Mouse (Mus musculus) intestine, postnatal 0 days (tissue): Measurements from ENCODE around the gene Gpc6. TPM values are rescaled to one million over a fixed set of nuclear protein-coding genes. Genes with fewer than 3 reads are reported as not detected.

Source experiments
- ATAC-seq: fragments of 200-750 bp; cut with Nextera tagmentation; 2 replicates; pipeline ENCODE4 v1.8.0; 2017; ENCODE audit warnings: mild to moderate bottlenecking, moderate TSS enrichment, moderate library complexity
- H3K27ac ChIP-seq: fragments of 300-500 bp; sonication (generic); 2 replicates; pipeline ENCODE4 v1.5.1; 2014; ENCODE audit warnings: mild to moderate bottlenecking, low read depth, low read length, moderate library complexity
- H3K27me3 ChIP-seq: fragments of 300-500 bp; sonication (generic); replicated peaks from 2 replicates; pipeline ENCODE4 v1.6.1; 2014; ENCODE audit warnings: low read length, mixed read lengths; ENCODE audit not compliant: control insufficient read depth, insufficient read depth
- H3K36me3 ChIP-seq: fragments of 300-500 bp; sonication (generic); 2 replicates; pipeline ENCODE4 v1.6.1; 2014; ENCODE audit warnings: mild to moderate bottlenecking, moderate library complexity; ENCODE audit not compliant: control insufficient read depth, insufficient read depth
- H3K4me1 ChIP-seq: fragments of 300-500 bp; sonication (generic); replicated peaks from 2 replicates; pipeline ENCODE4 v1.6.1; 2014; ENCODE audit warnings: antibody characterized with exemption, low read length, mixed read lengths; ENCODE audit not compliant: control insufficient read depth, insufficient read depth
- H3K4me2 ChIP-seq: fragments of 300-500 bp; sonication (generic); replicated peaks from 2 replicates; pipeline ENCODE4 v1.6.1; 2014; ENCODE audit warnings: low read depth, mild to moderate bottlenecking, moderate library complexity
- H3K4me3 ChIP-seq: fragments of 300-500 bp; sonication (generic); 2 replicates; pipeline ENCODE4 v1.5.1; 2014; ENCODE audit warnings: low read depth, low read length
- H3K9ac ChIP-seq: fragments of 300-500 bp; sonication (generic); 2 replicates; pipeline ENCODE4 v1.6.1; 2014; ENCODE audit warnings: mild to moderate bottlenecking, low read depth, low read length
- H3K9me3 ChIP-seq: fragments of 300-500 bp; sonication (generic); 2 replicates; pipeline ENCODE4 v1.6.1; 2016; ENCODE audit warnings: mixed run types; ENCODE audit not compliant: control insufficient read depth
- CTCF ChIP-seq: sonication (generic); IDR thresholded peaks from 2 replicates; pipeline ENCODE4 v1.5.1; 2016; ENCODE audit warnings: low read depth, mild to moderate bottlenecking, control low read depth, antibody characterized with exemption, moderate library complexity
- WGBS: fragments of 180-500 bp; shearing (Covaris S2); extraction: QIAGEN DNeasy Blood & Tissue Kit; methylation state at CpG from one replicate; pipeline ENCODE4 v1.1.7; 2014; 5-methylcytosine and 5-hydroxymethylcytosine counted together
- polyA plus RNA-seq: library from polyadenylated mRNA; unstranded; fragments of >200 nt; fragmentation: Nextera tagmentation; extraction: Ambion mirVana; gene quantifications from 2 replicates; pipeline ENCODE4 v1.2.1, GENCODE M21; 2015

The Gpc6 gene
- polyA plus RNA-seq, 1 experiment from 2014 or later: 6.6 TPM

DNA sequence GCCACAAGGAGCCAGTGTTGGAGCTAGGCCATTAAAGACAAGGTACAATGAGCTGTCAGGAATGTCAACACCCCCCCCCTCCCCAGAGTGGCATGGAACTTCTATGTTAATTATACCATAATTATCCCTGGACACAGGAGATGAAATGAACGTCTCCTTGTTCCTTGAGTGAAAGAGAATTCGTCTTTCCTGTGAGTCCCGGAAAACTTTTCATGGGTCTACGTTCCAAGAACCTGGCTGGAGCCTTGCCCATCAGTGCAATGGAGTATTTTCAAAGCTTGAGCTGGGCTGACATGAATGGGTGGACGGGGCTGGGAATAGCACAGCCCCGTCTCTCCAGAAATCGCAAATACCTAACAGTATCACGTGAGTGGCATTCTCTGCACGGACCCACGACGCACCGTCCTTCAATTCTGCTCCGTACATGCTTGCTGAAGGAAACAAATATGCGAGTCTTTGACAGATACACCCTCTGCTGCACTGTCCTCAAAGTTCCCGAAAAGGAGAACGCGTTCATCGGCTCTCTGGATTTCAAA lies 444.3 kb downstream of the Gpc6 start:
- ATAC-seq: no peak
- Histone ChIP-seq H3K27me3 (no peaks in the 10 kb centered on the region), H3K4me1 (no peaks in the 10 kb centered on the region), H3K27ac (no peak overlapping the region), H3K9me3 (no peaks in the 10 kb centered on the region), H3K36me3 (no peaks in the 10 kb centered on the region), H3K4me2 (no peak overlapping the region), H3K9ac (no peak overlapping the region), H3K4me3 (no peak overlapping the region)
- 90% methylated on average over 18 of the region's 18 CpGs for WGBS
- TF ChIP-seq CTCF: no peak

DNA sequence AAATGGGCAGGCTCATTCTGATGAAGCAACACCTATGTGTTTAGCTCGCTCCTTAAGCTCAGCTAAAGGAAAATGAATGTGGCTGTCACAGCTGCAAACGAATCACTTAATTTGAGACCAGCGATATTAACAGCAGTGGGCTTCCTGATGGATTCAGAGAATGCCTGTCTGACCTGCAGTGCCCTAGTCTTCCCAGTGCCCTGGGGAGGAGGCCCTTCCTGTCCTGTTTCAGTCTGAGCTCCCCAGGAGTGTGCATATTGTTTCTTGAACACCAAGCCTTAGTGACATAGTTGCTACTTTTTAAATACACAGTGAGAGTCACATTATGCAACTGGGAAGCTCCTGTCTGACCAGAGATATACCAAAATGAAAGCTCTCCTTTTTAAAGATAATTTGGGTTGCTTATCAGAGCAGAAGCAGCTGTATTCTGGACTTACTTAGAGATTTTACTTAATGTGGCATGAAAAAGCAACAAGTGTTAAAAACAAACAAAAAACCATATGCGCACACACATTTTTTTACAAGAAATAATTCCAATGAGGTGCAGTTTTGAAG lies 451.8 kb downstream of the Gpc6 start:
- H3K9ac ChIP-seq: no peak overlapping the region
- no peaks in the 10 kb centered on the region for H3K4me1 ChIP-seq
- no peaks in the 10 kb centered on the region for H3K27me3 ChIP-seq
- H3K9me3 ChIP-seq: no peaks in the 10 kb centered on the region
- TF ChIP-seq CTCF: no peak
- no peak for ATAC-seq
- no peak overlapping the region for H3K4me3 ChIP-seq
- WGBS: 67% methylated on average over 4 of the region's 4 CpGs
- no peak overlapping the region for H3K4me2 ChIP-seq
- no peaks in the 10 kb centered on the region for H3K36me3 ChIP-seq
- H3K27ac ChIP-seq: no peak overlapping the region

DNA sequence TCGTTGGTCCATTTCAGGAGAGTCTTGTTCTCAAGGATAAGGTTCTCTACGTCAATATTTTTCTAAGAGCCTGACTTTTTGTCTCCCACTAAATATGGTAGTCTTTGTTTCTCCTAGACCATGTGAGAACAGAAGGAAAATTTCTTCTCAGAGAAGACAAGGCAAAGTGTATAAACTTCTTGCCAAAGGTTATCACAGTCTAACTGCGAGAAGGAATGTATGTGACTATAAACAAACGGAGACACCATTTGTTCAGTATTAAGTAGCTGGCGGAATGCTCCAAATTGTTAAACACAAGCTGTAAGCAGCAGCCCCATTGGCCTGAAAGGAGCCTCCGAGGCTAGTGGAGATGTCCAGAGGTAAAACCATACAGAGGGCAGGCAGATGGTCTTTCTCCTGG lies 454.9 kb downstream of the Gpc6 start:
- no peaks in the 10 kb centered on the region for H3K27me3 ChIP-seq
- no peak overlapping the region for H3K4me2 ChIP-seq
- H3K4me1 ChIP-seq: no peaks in the 10 kb centered on the region
- no peak overlapping the region for H3K9ac ChIP-seq
- no peak overlapping the region for H3K27ac ChIP-seq
- no peak for TF ChIP-seq CTCF
- 35% methylated on average over 6 of the region's 6 CpGs for WGBS
- H3K9me3 ChIP-seq: no peaks in the 10 kb centered on the region
- no peaks in the 10 kb centered on the region for H3K36me3 ChIP-seq
- no peak overlapping the region for H3K4me3 ChIP-seq
- ATAC-seq: no peak

DNA sequence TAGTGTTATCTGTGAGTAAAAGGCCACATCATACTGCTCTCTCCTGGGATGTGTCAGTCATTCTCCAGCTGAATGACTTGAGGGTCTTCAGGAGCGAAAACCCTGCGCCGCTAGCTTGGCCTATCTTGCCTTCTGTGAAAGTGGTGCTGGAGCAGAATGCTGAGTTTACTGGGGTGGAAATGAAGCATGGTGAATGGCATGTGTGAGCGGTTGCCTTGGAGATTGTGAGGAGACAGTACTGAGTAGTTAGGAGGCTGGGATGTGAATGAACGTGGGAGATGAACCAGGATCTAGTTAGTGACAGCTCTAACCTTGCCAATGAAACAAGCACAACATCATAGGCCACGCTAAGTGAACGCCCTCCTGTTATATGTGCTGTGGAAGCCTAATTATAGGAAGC lies 458.1 kb downstream of the Gpc6 start:
- H3K9me3 ChIP-seq: no peaks in the 10 kb centered on the region
- no peak overlapping the region for H3K4me3 ChIP-seq
- no peak for TF ChIP-seq CTCF
- ATAC-seq: no peak
- no peaks in the 10 kb centered on the region for H3K4me1 ChIP-seq
- no peaks in the 10 kb centered on the region for H3K27me3 ChIP-seq
- H3K36me3 ChIP-seq: no peaks in the 10 kb centered on the region
- H3K4me2 ChIP-seq: no peak overlapping the region
- H3K27ac ChIP-seq: no peak overlapping the region
- no peak overlapping the region for H3K9ac ChIP-seq
- 90% methylated on average over 7 of the region's 7 CpGs for WGBS

DNA sequence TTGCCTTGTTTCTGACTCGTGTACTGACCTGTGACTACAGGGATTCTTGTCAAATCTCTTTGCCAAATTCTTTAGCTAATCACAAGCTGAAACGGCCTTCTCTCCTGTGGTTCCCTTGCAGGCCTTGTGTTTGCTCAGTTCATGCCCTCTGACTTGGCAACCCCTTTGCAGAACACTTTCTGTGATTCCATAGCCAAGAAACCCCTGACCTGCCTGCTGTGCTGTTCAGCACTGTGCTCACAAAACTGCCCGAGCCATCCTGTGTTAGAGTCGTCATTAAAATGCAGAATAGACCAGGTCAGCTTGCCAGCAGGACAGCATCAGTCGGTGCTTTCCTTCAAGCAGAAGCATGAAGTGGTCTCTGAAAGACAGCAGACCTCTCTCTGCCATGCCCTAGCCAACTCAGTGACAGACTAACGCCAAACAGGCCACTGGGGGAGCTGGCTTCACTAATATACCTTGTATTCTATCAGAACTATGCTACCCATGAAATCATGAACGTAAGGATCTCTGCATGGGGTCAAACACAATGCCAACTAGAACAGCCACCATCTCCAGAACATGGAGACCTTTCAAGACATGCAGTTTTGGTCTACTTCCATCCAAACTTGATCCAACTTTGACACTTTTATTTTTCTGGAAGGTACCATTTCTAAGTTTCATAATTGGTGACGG lies 459.1 kb downstream of the Gpc6 start:
- TF ChIP-seq CTCF: no peak
- H3K36me3 ChIP-seq: no peaks in the 10 kb centered on the region
- H3K4me1 ChIP-seq: no peaks in the 10 kb centered on the region
- no peaks in the 10 kb centered on the region for H3K9me3 ChIP-seq
- no peak overlapping the region for H3K27ac ChIP-seq
- no peaks in the 10 kb centered on the region for H3K27me3 ChIP-seq
- H3K9ac ChIP-seq: no peak overlapping the region
- no peak for ATAC-seq
- H3K4me2 ChIP-seq: no peak overlapping the region
- 50% methylated on average over 8 of the region's 8 CpGs for WGBS
- H3K4me3 ChIP-seq: no peak overlapping the region

- H3K27ac ChIP-seq: no peak overlapping the region
- no peaks in the 10 kb centered on the region for H3K36me3 ChIP-seq
- ATAC-seq: no peak
- no peaks in the 10 kb centered on the region for H3K4me1 ChIP-seq
- no peaks in the 10 kb centered on the region for H3K27me3 ChIP-seq
- H3K9ac ChIP-seq: no peak overlapping the region
- H3K9me3 ChIP-seq: no peaks in the 10 kb centered on the region
- H3K4me3 ChIP-seq: no peak overlapping the region
- no peak for TF ChIP-seq CTCF
- no peak overlapping the region for H3K4me2 ChIP-seq
Measured at GRCm38 (mm10) chr14:117385731-117386270, 460.7 kb downstream of the Gpc6 start.
